Mouse (Mus musculus): ENCODE measurements around the gene Zfp609.

GRCm38 (mm10) chr9:65791846-65792245 lies 35.5 kb downstream of the Zfp609 start:
- no peak for TF ChIP-seq POLR2A (IDR thresholded peaks at IDR 0.05; ENCODE audit: insufficient read length, low read depth)
- TF ChIP-seq USF1 (IDR thresholded peaks at IDR 0.05; ENCODE audit: low read depth): no peak
- TF ChIP-seq TCF12 (IDR thresholded peaks at IDR 0.05; ENCODE audit: insufficient read depth, poor library complexity, severe bottlenecking): no peak
- no peak for TF ChIP-seq MYOD1 (IDR thresholded peaks at IDR 0.05; ENCODE audit: control insufficient read depth in 1 of 3, insufficient read length in 2 of 3, low read depth in 2 of 3)
- no peak for TF ChIP-seq E2F4 (IDR thresholded peaks at IDR 0.05; ENCODE audit: insufficient read depth)
- no peak for TF ChIP-seq CEBPB (IDR thresholded peaks at IDR 0.05; ENCODE audit: insufficient read depth, poor library complexity, severe bottlenecking)
- TF ChIP-seq POLR2AphosphoS2 (IDR thresholded peaks at IDR 0.05; ENCODE audit: insufficient read length, low read depth): no peak
- TF ChIP-seq MAX (IDR thresholded peaks at IDR 0.05; ENCODE audit: low read depth): no peak
- no peak for TF ChIP-seq MYOG (IDR thresholded peaks at IDR 0.05; ENCODE audit: control insufficient read depth in 1 of 3, insufficient read depth in 1 of 3, insufficient read length in 2 of 3, low read depth in 2 of 3)
- TF ChIP-seq TCF3 (IDR thresholded peaks at IDR 0.05; ENCODE audit: insufficient read length, low read depth): no peak
- TF ChIP-seq REST (IDR thresholded peaks at IDR 0.05; ENCODE audit: insufficient read depth, insufficient read length): no peak

Data from myocyte (in vitro differentiated cells).